Mouse (Mus musculus): ENCODE data around the gene Strada. TPM values are rescaled to one million over a fixed set of nuclear protein-coding genes. Genes with fewer than 3 reads are reported as not detected.

The Strada gene
- polyA plus RNA-seq, 1 experiment: 21.3 TPM

DNA sequence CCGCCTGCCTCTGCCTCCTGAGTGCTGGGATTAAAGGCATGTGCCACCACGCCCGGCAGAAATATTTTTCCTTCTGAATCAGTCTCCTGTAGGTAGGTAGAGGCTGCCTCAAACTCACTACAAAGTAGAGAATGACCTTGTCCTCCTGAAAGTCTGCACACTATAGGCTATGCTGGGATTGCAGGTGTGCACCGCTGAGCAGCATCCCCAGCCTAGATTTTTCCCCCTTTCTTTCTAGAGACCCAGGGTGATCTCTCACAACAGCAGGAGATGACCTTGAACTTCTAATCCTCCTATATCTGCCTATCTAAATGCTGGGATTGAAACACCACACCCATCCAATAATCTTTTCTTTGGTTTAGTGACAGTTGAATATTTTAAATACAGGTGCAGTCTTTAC lies 14.6 kb downstream of the Strada start:
- no peak overlapping the region for H3ac ChIP-seq (ENCODE audit: control insufficient read depth, insufficient read length, low read depth)
- H3K36me3 ChIP-seq (ENCODE audit: control insufficient read depth, insufficient read depth): peaks cover 18% of the 10 kb centered on the region
- peaks cover 12% of the 10 kb centered on the region for H3K79me2 ChIP-seq (ENCODE audit: control insufficient read depth, insufficient read depth)
- H3K79me3 ChIP-seq (ENCODE audit: low read depth): no peaks in the 10 kb centered on the region
- H3K4me3 ChIP-seq (ENCODE audit: insufficient read depth, poor library complexity, severe bottlenecking): no peak overlapping the region
- no peaks in the 10 kb centered on the region for H3K27me3 ChIP-seq (ENCODE audit: control insufficient read depth, insufficient read depth, insufficient read length)
- TF ChIP-seq USF1 (IDR thresholded peaks at IDR 0.05; ENCODE audit: low read depth) (no peak), MYOG (IDR thresholded peaks at IDR 0.05; ENCODE audit: control insufficient read depth, extremely low read depth, insufficient read length) (no peak), CEBPB (IDR thresholded peaks at IDR 0.05; ENCODE audit: low read depth) (no peak), MAX (IDR thresholded peaks at IDR 0.05) (no peak), MYOD1 (IDR thresholded peaks at IDR 0.05; ENCODE audit: control insufficient read depth, insufficient read length, low read depth) (no peak), CTCF (IDR thresholded peaks at IDR 0.05; ENCODE audit: control insufficient read depth, insufficient read depth, insufficient read length) (no peak), FOSL1 (IDR thresholded peaks at IDR 0.05; ENCODE audit: insufficient read depth, low read length, poor library complexity, severe bottlenecking) (no peak)

DNA sequence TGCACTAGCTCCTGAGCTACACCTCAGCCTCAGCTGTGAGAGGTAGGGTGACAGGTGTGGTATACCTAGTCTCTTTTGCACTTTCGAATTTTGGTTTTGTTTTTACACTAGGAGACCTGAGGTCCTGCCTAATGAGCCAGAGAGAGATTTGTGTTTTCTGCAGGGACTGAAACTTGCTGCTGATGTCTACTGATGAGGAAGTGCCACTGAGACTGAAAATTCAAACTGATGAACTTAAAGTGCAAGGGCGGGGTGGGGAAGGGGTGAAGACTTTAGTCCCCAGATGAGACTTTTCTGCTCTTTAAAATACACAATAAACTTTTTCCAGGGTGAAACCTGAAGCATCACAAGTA lies 21.5 kb downstream of the Strada start:
- H3ac ChIP-seq (ENCODE audit: control insufficient read depth, insufficient read length, low read depth): no peak overlapping the region
- TF ChIP-seq FOSL1 (IDR thresholded peaks at IDR 0.05; ENCODE audit: insufficient read depth, low read length, poor library complexity, severe bottlenecking) (no peak), CEBPB (IDR thresholded peaks at IDR 0.05; ENCODE audit: low read depth) (no peak), CTCF (IDR thresholded peaks at IDR 0.05; ENCODE audit: control insufficient read depth, insufficient read depth, insufficient read length) (no peak), USF1 (IDR thresholded peaks at IDR 0.05; ENCODE audit: low read depth) (no peak), MYOG (IDR thresholded peaks at IDR 0.05; ENCODE audit: control insufficient read depth, extremely low read depth, insufficient read length) (no peak), MYOD1 (IDR thresholded peaks at IDR 0.05; ENCODE audit: control insufficient read depth, insufficient read length, low read depth) (no peak), MAX (IDR thresholded peaks at IDR 0.05) (no peak)

DNA sequence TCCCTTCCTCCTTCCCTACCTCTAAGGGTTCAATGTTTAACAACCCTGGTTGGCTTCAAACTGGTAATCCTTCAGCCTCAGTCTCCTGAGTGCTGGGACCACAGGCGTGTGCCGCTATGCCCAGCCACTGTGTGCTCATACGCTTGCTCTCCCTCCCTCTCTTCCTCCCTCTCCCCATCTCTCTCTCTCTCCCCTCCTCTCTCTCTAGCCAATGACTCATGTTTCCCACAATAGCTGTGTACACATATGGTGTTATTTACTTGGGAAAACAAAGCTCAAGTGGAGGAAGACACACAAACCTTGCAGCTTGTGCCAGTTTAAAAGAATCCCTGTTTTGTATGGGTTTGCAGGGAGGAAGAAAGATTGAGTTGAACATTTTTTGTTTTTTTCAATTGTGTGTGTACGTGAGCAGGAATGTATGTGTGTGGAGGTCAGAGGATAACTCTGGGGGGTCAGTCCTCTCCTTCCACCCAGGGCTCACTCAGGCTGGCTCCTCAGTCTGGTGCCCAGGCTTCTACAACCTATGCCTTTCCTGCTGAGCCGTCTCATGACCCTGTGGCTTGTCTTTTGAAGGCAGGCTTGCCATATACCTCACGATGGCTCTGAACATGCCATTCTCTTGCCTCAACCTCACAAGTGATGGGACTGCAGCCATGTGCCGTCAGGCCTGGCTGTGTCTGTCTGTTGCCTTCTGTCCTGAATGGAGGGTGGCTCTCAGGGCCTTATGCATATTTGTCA lies 22.1 kb downstream of the Strada start:
- Histone ChIP-seq H3K27me3 (ENCODE audit: control insufficient read depth, insufficient read depth, insufficient read length) (no peaks in the 10 kb centered on the region), H3K36me3 (ENCODE audit: control insufficient read depth, insufficient read depth) (peaks cover 12% of the 10 kb centered on the region), H3K79me3 (ENCODE audit: low read depth) (no peaks in the 10 kb centered on the region), H3ac (ENCODE audit: control insufficient read depth, insufficient read length, low read depth) (no peak overlapping the region), H3K79me2 (ENCODE audit: control insufficient read depth, insufficient read depth) (no peaks in the 10 kb centered on the region), H3K4me3 (ENCODE audit: insufficient read depth, poor library complexity, severe bottlenecking) (no peak overlapping the region)
- TF ChIP-seq CTCF (IDR thresholded peaks at IDR 0.05; ENCODE audit: control insufficient read depth, insufficient read depth, insufficient read length) (no peak), MYOD1 (IDR thresholded peaks at IDR 0.05; ENCODE audit: control insufficient read depth, insufficient read length, low read depth) (no peak), MYOG (IDR thresholded peaks at IDR 0.05; ENCODE audit: control insufficient read depth, extremely low read depth, insufficient read length) (no peak), USF1 (IDR thresholded peaks at IDR 0.05; ENCODE audit: low read depth) (no peak), FOSL1 (IDR thresholded peaks at IDR 0.05; ENCODE audit: insufficient read depth, low read length, poor library complexity, severe bottlenecking) (no peak), MAX (IDR thresholded peaks at IDR 0.05) (no peak), CEBPB (IDR thresholded peaks at IDR 0.05; ENCODE audit: low read depth) (no peak)

More for the DNA sequence above, 21.5 kb downstream of the Strada start:
- Histone ChIP-seq H3K4me3 (ENCODE audit: insufficient read depth, poor library complexity, severe bottlenecking) (no peak overlapping the region), H3K79me3 (ENCODE audit: low read depth) (no peaks in the 10 kb centered on the region), H3K36me3 (ENCODE audit: control insufficient read depth, insufficient read depth) (peaks cover 16% of the 10 kb centered on the region), H3K79me2 (ENCODE audit: control insufficient read depth, insufficient read depth) (no peaks in the 10 kb centered on the region), H3K27me3 (ENCODE audit: control insufficient read depth, insufficient read depth, insufficient read length) (no peaks in the 10 kb centered on the region)

DNA sequence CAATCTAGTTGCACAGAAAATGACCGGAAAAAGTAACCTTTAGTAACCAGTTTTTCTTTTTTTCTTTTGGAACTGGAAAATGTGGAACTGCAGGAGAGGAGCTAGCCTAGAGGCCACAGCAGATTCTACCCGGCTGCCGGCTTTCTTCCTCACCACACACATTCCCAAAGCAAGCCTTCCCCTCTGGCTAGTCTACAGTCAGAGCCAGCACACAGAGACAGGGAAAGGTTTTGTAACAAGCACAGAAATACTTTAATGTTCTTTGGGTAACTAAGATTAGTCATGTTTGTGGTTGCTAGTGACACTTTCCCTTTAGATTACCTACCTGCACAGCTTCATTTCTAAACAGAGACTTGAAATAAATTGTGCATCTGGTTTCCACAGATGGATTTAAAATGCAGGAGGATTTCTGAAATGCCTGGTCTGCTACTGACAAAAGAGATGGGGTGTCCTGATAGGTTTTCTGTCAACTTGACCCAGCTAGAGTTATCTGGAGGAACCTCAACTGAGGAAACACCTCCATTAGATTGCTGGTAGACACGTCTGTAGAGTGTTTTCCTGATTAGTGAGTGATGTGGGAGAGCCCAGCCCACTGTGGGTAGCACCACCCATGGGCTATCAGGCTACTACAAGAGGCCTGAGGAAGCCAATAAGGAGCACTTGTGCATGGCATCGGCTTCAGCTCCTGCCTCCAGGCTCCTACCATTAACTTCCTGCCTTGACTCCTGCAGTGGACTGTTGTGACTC lies 23.8 kb downstream of the Strada start:
- Histone ChIP-seq H3K36me3 (ENCODE audit: control insufficient read depth, insufficient read depth) (no peaks in the 10 kb centered on the region), H3K4me3 (ENCODE audit: insufficient read depth, poor library complexity, severe bottlenecking) (no peak overlapping the region), H3ac (ENCODE audit: control insufficient read depth, insufficient read length, low read depth) (no peak overlapping the region), H3K79me3 (ENCODE audit: low read depth) (no peaks in the 10 kb centered on the region), H3K27me3 (ENCODE audit: control insufficient read depth, insufficient read depth, insufficient read length) (no peaks in the 10 kb centered on the region), H3K79me2 (ENCODE audit: control insufficient read depth, insufficient read depth) (no peaks in the 10 kb centered on the region)
- no peak for TF ChIP-seq FOSL1 (IDR thresholded peaks at IDR 0.05; ENCODE audit: insufficient read depth, low read length, poor library complexity, severe bottlenecking)
- no peak for TF ChIP-seq USF1 (IDR thresholded peaks at IDR 0.05; ENCODE audit: low read depth)
- no peak for TF ChIP-seq CTCF (IDR thresholded peaks at IDR 0.05; ENCODE audit: control insufficient read depth, insufficient read depth, insufficient read length)
- no peak for TF ChIP-seq MYOD1 (IDR thresholded peaks at IDR 0.05; ENCODE audit: control insufficient read depth, insufficient read length, low read depth)
- no peak for TF ChIP-seq MAX (IDR thresholded peaks at IDR 0.05)
- no peak for TF ChIP-seq MYOG (IDR thresholded peaks at IDR 0.05; ENCODE audit: control insufficient read depth, extremely low read depth, insufficient read length)
- TF ChIP-seq CEBPB (IDR thresholded peaks at IDR 0.05; ENCODE audit: low read depth): no peak

DNA sequence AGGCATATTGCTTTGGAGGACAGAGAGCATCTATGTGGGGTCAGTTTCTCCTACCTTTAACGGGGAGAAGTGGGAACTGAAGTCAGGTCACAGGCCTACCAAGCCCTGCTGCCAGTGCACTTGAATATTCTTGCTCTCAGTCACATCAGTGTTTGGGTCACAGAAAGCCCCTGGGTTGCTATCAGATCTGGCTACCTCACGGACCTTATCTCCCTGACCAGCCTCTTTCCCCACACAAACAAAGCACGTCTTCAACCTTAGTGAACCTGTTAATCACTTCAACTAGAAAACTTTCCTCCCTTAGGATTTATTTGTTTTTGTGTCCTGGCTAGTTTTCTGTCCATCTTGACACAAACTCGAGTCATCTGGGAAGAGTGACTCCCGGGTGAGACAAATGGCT lies 25.6 kb downstream of the Strada start:
- Histone ChIP-seq H3K79me3 (ENCODE audit: low read depth) (no peaks in the 10 kb centered on the region), H3ac (ENCODE audit: control insufficient read depth, insufficient read length, low read depth) (no peak overlapping the region), H3K27me3 (ENCODE audit: control insufficient read depth, insufficient read depth, insufficient read length) (no peaks in the 10 kb centered on the region), H3K4me3 (ENCODE audit: insufficient read depth, poor library complexity, severe bottlenecking) (no peak overlapping the region), H3K79me2 (ENCODE audit: control insufficient read depth, insufficient read depth) (no peaks in the 10 kb centered on the region), H3K36me3 (ENCODE audit: control insufficient read depth, insufficient read depth) (no peaks in the 10 kb centered on the region)
- TF ChIP-seq MYOG (IDR thresholded peaks at IDR 0.05; ENCODE audit: control insufficient read depth, extremely low read depth, insufficient read length) (no peak), MYOD1 (IDR thresholded peaks at IDR 0.05; ENCODE audit: control insufficient read depth, insufficient read length, low read depth) (no peak), USF1 (IDR thresholded peaks at IDR 0.05; ENCODE audit: low read depth) (no peak), MAX (IDR thresholded peaks at IDR 0.05) (no peak), CTCF (IDR thresholded peaks at IDR 0.05; ENCODE audit: control insufficient read depth, insufficient read depth, insufficient read length) (no peak), FOSL1 (IDR thresholded peaks at IDR 0.05; ENCODE audit: insufficient read depth, low read length, poor library complexity, severe bottlenecking) (no peak), CEBPB (IDR thresholded peaks at IDR 0.05; ENCODE audit: low read depth) (no peak)

All from C2C12 (cell line).